Mouse (Mus musculus) lung, adult 18-20 months (tissue): ENCODE data around the gene Pp2d1.
A peak's percentile ranks its signal among the peaks of the same experiment; 100 is the strongest.
"Not testable (repeated sequence)": the region's sequence is repeated elsewhere in the genome, so short reads cannot be mapped to it uniquely, and the experiment has no call there.

ENCODE experiments used
- DNase-seq, 2 experiments: peaks; one replicate each; pipeline ENCODE4 v3.0.0; 2022; ENCODE audit warnings: mixed read lengths in 2 of 2

The Pp2d1 gene

GRCm38 (mm10) chr17:53539351-53539750 is at the start of gene Pp2d1:
TSS of gene Pp2d1 (minus strand) at chr17:53539451.
- not testable (repeated sequence) for DNase-seq

- no peak for DNase-seq
Observed at GRCm38 (mm10) chr17:53588097-53588855, 49.0 kb upstream of the Pp2d1 start.

GRCm38 (mm10) chr17:53587074-53587851 is 48.0 kb upstream of the Pp2d1 start:
- DNase-seq = peak; percentile 93 to 96

GRCm38 (mm10) chr17:53583846-53584579 is 44.8 kb upstream of the Pp2d1 start:
- peak; percentile 37 to 44 for DNase-seq

GRCm38 (mm10) chr17:53582805-53583204 is 43.6 kb upstream of the Pp2d1 start:
- no peak for DNase-seq

- no peak for DNase-seq
Observed at GRCm38 (mm10) chr17:53582026-53582585, 42.9 kb upstream of the Pp2d1 start.

GRCm38 (mm10) chr17:53580237-53580636 is 41.0 kb upstream of the Pp2d1 start:
- peak in 1 of 2 experiments; percentile 61 for DNase-seq

GRCm38 (mm10) chr17:53579612-53580011 is 40.4 kb upstream of the Pp2d1 start:
- DNase-seq = no peak

- no peak for DNase-seq
Observed at GRCm38 (mm10) chr17:53578776-53579175, 39.5 kb upstream of the Pp2d1 start.

- DNase-seq = no peak
Observed at GRCm38 (mm10) chr17:53578249-53578648, 39.0 kb upstream of the Pp2d1 start.

- DNase-seq = no peak
Observed at GRCm38 (mm10) chr17:53577754-53578153, 38.5 kb upstream of the Pp2d1 start.

GRCm38 (mm10) chr17:53577151-53577550 is 37.9 kb upstream of the Pp2d1 start:
- DNase-seq = no peak

- DNase-seq = no peak
Observed at GRCm38 (mm10) chr17:53573019-53573556, 33.8 kb upstream of the Pp2d1 start.

GRCm38 (mm10) chr17:53570932-53571331 is 31.7 kb upstream of the Pp2d1 start:
- not testable (repeated sequence) for DNase-seq

- peak; percentile 51 to 64 for DNase-seq
Observed at GRCm38 (mm10) chr17:53570361-53570875, 31.2 kb upstream of the Pp2d1 start.

GRCm38 (mm10) chr17:53569829-53570228 is 30.6 kb upstream of the Pp2d1 start:
- peak; percentile 83 to 89 for DNase-seq

- no peak for DNase-seq
Observed at GRCm38 (mm10) chr17:53568734-53569386, 29.6 kb upstream of the Pp2d1 start.

- peak; percentile 85 to 88 for DNase-seq
Observed at GRCm38 (mm10) chr17:53568118-53568517, 28.9 kb upstream of the Pp2d1 start.

GRCm38 (mm10) chr17:53567346-53568101 is 28.3 kb upstream of the Pp2d1 start:
- DNase-seq = peak; percentile 46 to 54

GRCm38 (mm10) chr17:53566919-53567345 is 27.7 kb upstream of the Pp2d1 start:
- peak; percentile 80 to 81 for DNase-seq
